Mouse (Mus musculus) frontal cortex, postnatal 36 days (tissue): Measurements from ENCODE around the gene Ptpa.
A peak's percentile ranks its signal among the peaks of the same experiment; 100 is the strongest.

Experiments used
- DNase-seq, 2 experiments: peaks; one replicate each; pipeline ENCODE4 v3.0.0; 2022; ENCODE audit warnings: low spot score in 2 of 2

Gene Ptpa

GRCm38 (mm10) chr2:30415936-30416648, at the start of gene Ptpa:
Gene Ptpa, plus strand, starts transcription at chr2:30416039.
- DNase-seq = peak; percentile 92 to 94

DNA sequence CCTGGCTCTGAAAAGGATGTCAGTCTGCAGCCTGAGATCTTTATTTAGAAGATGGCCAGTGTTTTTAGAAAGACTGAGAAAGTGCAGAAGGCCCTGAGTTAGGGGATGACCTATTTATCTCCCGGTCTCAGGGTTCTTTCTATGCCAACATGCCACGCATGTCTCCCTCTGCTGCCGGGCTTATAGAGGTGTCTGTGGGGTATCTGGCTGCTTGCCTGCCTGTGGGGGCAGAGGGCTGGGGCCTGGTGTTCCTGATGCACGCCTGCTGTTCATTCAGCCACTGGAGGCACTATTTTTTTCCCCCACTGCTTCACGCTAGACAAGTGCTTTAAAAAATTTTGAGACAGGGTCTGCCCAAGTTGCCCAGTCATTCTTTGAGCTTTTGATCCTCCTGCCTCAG, 49.6 kb upstream of the Ptpa start:
- DNase-seq = no peak

DNA sequence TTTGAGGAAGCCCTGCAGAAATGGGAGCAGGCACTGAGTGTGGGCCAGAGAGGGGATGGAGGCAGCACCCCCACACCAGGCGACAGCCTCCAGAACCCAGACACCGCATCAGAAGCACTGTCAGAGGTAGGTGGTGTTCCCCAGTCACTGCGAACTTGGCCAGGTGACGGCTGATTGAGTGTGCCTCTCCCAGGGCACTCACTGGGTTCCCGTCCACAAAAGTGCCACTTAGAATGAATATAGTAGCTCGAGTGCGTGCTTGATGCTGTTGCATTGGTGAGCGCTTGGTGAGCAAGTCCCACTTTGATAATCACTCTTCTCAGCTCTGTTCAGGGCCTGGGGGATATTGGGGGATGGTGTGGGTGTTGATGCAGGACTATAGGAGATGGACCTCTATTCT, 44.3 kb upstream of the Ptpa start:
- DNase-seq = no peak

- DNase-seq = no peak
These were observed 43.1 kb upstream of the Ptpa start for GRCm38 (mm10) chr2:30372726-30373125.

- no peak for DNase-seq
These were observed 39.9 kb upstream of the Ptpa start for GRCm38 (mm10) chr2:30375893-30376292.

DNA sequence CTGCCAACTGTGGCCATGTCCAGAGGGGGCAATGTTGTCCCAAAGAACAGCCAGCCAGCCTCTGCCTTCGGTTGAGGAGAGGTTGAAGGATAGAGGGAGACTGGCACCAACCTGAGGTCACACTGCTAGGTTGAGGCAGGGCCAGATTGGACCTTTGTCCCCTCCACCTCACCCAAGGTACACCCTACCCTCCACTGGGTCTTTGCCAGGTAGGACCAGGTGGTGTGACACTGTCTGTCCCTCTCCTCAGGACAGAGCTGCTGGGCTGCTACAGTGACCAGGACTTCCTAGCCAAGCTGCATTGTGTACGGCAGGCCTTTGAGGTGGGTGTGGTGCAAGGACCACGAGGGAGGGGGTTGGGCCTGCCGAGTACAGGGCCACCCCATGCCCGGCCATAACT, 38.1 kb upstream of the Ptpa start:
- no peak for DNase-seq

DNA sequence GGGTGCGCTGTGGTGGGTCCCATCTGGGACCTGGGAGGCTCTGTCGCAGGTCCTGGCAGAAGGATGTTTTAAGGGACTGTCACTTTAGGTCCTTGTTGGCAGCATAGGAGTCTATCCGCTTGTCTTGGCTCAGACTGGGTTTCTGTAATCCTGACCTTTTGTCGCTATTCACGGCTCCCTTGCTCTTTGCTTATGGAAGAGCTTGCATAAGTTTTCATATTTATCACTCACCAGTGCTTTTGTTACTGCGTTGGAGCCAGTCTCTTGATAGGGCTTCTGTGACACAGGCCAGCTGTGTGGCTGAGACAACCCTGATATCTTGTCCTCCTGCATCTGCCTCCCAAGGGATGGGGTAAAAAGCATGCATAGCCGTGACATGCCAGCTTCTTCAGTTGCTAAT, 36.5 kb upstream of the Ptpa start:
- no peak for DNase-seq

- no peak for DNase-seq
These were observed 35.1 kb upstream of the Ptpa start for GRCm38 (mm10) chr2:30380564-30381376.

DNA sequence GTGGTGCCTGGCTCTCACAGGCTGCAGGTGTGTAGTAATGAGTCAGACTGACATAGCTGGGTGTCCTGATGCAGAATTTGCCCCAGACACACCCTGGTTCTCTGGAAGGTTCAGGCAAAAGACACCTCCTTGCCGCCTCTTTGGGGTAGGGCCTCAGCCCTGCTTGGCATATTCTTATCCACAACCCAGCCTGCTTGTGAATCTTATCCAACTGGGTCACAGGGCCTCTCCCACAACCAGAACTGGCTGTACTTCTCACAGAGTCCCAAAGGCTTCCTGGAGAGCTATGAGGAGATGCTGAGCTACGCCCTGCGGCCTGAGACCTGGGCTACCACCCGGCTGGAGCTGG, 34.5 kb upstream of the Ptpa start:
- no peak for DNase-seq

- DNase-seq = peak in 1 of 2 experiments; percentile 44
These were observed 31.0 kb upstream of the Ptpa start for GRCm38 (mm10) chr2:30384814-30385213.

GRCm38 (mm10) chr2:30385591-30385990, 30.2 kb upstream of the Ptpa start:
- DNase-seq = no peak

DNA sequence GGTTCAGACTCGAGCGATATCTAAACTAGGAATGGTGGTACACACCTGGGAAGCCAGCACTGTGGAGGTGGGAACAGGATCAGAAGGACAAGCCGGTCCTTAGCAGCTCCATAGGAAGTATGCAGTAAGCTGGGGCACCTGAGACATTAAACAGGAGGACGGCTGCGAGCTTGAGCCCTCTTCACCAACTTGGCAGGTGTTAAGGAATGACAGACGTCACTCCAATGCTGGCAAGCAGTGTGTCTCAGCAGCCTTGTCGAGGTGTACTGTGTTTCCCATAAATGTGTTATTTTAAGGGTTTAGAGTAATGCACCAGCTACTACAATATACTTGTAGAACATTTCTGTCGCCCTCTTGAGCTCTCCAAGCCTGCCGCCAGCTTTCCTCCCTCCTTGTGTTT, 28.9 kb upstream of the Ptpa start:
- DNase-seq = no peak

DNA sequence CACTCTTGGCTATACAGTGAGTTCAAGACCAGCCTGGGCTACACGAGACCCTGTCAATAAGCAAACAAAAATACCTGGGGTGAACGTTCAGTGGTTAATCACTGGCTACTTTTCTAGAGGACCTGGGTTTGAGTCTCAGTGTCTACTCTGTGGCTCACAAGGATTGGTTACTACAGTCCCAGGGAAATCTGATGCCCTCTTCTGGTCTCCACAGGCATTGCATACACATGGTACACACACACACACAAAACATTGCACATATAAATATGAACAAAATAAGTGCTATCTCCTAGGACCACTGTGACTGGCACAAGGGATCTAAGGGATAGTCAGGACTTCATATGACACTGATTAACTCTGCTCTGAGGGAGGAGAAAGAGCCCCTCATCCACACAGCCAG, 26.8 kb upstream of the Ptpa start:
- DNase-seq = no peak

DNA sequence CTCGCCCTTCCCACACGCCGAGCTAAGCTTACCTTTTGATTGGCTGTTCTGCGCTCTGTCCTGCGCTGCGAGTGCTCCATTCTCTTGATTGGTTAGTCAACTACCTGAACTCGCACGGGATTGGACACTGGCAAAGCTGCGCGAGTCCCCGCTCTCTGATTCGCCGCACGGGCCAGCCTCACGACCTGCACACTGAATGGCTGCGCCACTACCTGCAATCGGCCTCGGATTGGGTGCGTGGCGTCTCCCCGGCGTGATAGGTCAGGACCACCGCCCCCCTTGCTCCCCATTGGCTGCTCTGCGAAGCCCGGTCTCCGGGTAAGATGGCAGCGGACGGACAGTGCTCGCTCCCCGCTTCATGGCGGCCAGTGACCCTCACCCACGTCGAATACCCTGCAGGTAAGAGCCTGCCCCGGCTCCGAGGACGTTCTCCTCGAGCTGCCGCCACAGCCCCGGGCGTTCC, 23.7 kb upstream of the Ptpa start, which contains the start of gene Dolpp1:
Dolpp1 (plus strand) TSS at position 141 of the 463 bp plus-strand sequence.
- peak; percentile 98 to 99 for DNase-seq

GRCm38 (mm10) chr2:30392577-30393369, 23.1 kb upstream of the Ptpa start:
- DNase-seq = peak; percentile 52 to 53

GRCm38 (mm10) chr2:30393370-30393656, 22.5 kb upstream of the Ptpa start:
- no peak for DNase-seq

DNA sequence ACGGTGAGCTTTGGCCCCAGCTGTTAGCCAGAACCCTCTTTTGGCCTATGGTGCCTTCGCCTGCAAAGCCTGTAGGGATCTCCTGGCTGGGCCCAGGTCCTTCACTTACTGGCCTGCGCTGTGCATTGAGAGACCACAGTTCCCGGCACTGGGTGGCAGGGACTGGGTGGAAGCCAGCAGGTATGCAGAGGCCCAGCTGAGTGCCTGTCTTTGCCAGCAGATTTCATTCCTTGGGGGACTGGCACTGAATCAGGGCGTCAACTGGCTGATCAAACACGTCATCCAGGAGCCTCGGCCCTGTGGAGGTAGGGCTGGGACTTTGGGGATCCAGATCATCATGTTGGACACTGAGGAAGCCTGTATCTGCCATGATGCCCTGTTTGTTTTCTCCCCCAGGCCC, 20.1 kb upstream of the Ptpa start:
- DNase-seq = no peak

DNA sequence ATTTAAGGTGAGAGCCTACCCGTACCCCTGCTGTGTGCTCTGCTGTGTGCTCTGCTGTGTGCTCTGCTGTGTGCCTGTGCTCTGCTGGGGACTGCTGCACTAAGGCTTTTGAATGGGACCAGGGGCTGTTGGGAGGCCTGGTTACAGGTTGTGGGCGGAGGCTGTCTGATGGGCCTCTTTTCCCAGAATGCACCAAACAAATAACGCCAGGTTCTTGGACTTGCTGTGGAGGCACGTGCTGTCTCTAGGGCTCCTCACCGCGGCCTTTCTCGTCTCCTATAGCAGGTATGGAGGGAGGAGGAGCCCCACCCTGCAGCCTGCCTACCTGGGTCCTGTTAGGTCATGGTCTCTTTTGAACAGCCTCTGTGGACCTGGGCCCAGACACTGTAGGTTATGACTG, 19.6 kb upstream of the Ptpa start:
- no peak for DNase-seq

GRCm38 (mm10) chr2:30397986-30398512, 17.8 kb upstream of the Ptpa start:
- no peak for DNase-seq

DNA sequence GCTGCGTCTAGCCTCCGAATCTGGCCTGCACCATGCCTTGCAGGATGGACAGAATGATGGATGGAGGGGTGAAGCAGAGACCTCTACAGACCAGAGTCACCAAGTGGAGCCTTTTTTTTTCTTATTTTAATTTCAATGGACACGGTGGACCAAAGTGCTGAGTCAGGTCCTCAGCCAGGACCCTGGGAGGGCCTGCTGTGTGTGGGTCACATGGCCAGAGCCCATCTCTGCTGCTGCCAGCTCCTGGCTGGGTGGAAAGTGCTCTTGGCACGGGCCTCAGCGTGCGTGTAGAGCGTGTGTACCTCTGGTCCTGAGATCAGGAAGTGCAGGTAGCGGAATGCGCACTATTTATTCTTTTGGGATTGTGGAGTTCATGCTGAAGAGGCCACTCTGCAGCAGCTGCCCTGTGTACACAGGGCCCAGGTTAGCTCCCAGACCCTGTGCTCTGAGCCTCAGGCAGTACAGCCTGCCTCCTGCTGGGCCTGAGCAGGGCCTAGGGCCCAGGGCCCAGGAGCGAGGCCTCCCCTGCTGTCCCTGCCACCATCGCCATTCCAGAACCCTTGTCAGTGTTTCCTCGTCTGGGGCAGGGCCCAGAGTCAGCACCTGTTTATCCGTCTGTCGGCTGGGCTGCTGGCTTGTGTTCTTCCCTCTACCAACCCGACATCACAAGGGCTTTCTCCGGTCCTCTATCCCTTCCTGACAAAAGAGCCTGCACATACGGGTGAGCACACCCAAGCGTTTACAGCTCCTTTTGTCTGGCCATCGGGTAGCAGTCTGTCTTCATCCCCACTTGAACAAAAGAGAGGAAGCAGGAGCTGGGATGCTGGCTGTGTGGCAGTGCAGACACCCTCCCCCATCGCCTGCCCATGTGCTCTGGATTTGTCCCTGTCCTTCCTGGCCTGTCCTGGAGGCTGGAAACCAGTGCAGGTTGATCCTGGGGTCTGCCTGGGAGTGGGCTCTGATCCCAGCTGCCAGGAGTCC, 16.4 kb upstream of the Ptpa start:
- DNase-seq = no peak

DNA sequence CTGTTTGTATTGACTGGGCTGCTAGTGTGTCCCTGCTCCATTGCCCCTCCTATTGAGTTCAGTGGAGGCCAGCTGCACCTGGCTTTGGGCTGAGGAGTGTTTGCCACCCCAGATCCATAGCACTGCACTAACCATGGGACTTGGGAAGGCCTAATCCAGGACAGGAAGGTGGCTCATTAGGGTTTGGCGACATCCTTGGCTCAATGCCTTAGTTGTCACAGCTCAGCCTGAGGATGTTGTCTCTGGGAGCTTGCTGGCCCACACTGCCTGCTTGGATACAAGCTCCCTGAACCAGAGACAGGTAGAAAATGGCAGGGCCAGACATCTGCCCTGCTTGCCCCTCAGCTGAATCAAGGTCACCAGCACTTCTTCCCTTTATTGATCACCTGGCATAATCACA, 14.3 kb upstream of the Ptpa start:
- DNase-seq = no peak
